Comparison of ENCODE assay signal across 22 mouse cellular contexts in genomic region chr19:10271592-10271991, GRCm38 (mm10). TPM values are rescaled to one million over a fixed set of nuclear protein-coding genes. Genes with fewer than 3 reads are reported as not detected.
DNase-seq lines count a peak whose midpoint lies in the region; TF ChIP-seq lines count a peak whose summit lies in the region.
"Had no signal": no experiment of that assay in that cellular context is flagged by ENCODE, and none has a peak within 500 bp of the region (broad histone marks: within the 10 kb centered on the region; RNA-seq: fewer than 3 reads in every experiment).

No protein-coding gene starts in this region.

- 77% methylated on average over 7 of the region's 7 CpGs for WGBS in heart, embryonic 10.5 days

- H3K27ac ChIP-seq in heart, embryonic 10.5 days: peak overlapping the region; percentile 80
- peak overlapping the region; percentile 88; the same call in 1 of the 2 replicates for H3K27ac ChIP-seq in left cerebral cortex, adult 2 months
- H3K27ac ChIP-seq: embryonic facial prominence, embryonic 13.5 days; embryonic facial prominence, embryonic 15.5 days; forebrain, embryonic 12.5 days had no signal

- intact Hi-C loops in left cerebral cortex, adult 2 months (cut with DNase I): no loop called here

- H3K4me1 ChIP-seq in heart, embryonic 10.5 days: peaks cover 51% of the 10 kb centered on the region

- no peak overlapping the region for H3K4me3 ChIP-seq in heart, embryonic 10.5 days
- H3K4me3 ChIP-seq in left cerebral cortex, adult 2 months: no peak overlapping the region
- H3K4me3 ChIP-seq: embryonic facial prominence, embryonic 13.5 days; embryonic facial prominence, embryonic 15.5 days; erythroblast, embryonic 14.5 days; forebrain, embryonic 10.5 days; forebrain, embryonic 12.5 days had no signal

- DNase-seq in heart, embryonic 10.5 days (ENCODE audit: low spot score): no peak
- DNase-seq in heart, adult 18-20 months: no peak
- no peak for DNase-seq in left cerebral cortex, adult 2 months (ENCODE audit: extremely low spot score in 1 of 2, low spot score in 2 of 2)
- DNase-seq in left cerebral cortex, adult 8-10 months (ENCODE audit: low spot score in 2 of 2): no peak
- no peak for DNase-seq in right cerebral cortex, adult 18-20 months
- DNase-seq: adrenal gland, adult 2 months; adrenal gland, postnatal 10 days; adrenal gland, postnatal 25 days; cerebellum, adult 11 months; cerebellum, adult 18-20 months; cerebellum, adult 8-10 months; cerebellum, adult 9-11 months; cerebellum, postnatal 14 days; cerebellum, postnatal 36 days; embryo, embryonic 11 days had no signal

- TF ChIP-seq CTCF in left cerebral cortex, adult 2 months (IDR thresholded peaks at IDR 0.05): no peak

- peaks cover 62% of the 10 kb centered on the region for H3K27me3 ChIP-seq in heart, embryonic 10.5 days (ENCODE audit: insufficient read depth, poor library complexity, severe bottlenecking)
- H3K27me3 ChIP-seq: embryonic facial prominence, embryonic 15.5 days had no signal

- no peaks in the 10 kb centered on the region for H3K9me3 ChIP-seq in heart, embryonic 10.5 days
- H3K9me3 ChIP-seq: embryonic facial prominence, embryonic 13.5 days; embryonic facial prominence, embryonic 15.5 days; forebrain, embryonic 10.5 days; forebrain, embryonic 12.5 days had no signal

- no peaks in the 10 kb centered on the region for H3K36me3 ChIP-seq in heart, embryonic 10.5 days
- H3K36me3 ChIP-seq: embryonic facial prominence, embryonic 13.5 days; embryonic facial prominence, embryonic 15.5 days; forebrain, embryonic 10.5 days; forebrain, embryonic 12.5 days had no signal

RNA-seq across cellular contexts. Expression of gene Myrf, which starts 31.0 kb away (rescaled TPM):
- 17.4 and 30.6 TPM in 2 replicates for polyA plus RNA-seq in heart, embryonic 10.5 days (2016; fragmentation: Nextera tagmentation; extraction: Ambion mirVana)
- total RNA-seq in heart, adult 18-20 months (2021): 1 to 10 TPM; 4.2 to 6.2 TPM
- 10 to 100 TPM; 14.0 to 15.3 TPM for total RNA-seq in left cerebral cortex, adult 2 months (2021)
- 10 to 100 TPM; 28.7 to 33.3 (median 29.0) TPM for total RNA-seq in left cerebral cortex, adult 8-10 months (2022)

RNA-seq across cellular contexts. Expression of gene Dagla, which starts 33.1 kb away (rescaled TPM):
- polyA plus RNA-seq in heart, embryonic 10.5 days (2016; fragmentation: Nextera tagmentation; extraction: Ambion mirVana): 1.2 TPM in 2 replicates
- 1 to 10 TPM; 3.3 TPM for total RNA-seq in heart, adult 18-20 months (2021)
- total RNA-seq in left cerebral cortex, adult 2 months (2021): 10 to 100 TPM; 93.7 to 95.4 TPM
- 10 to 100 TPM; 72.6 to 77.7 (median 74.9) TPM for total RNA-seq in left cerebral cortex, adult 8-10 months (2022)
- total RNA-seq: common myeloid progenitor, adult 5-6 weeks; MEL had no signal

Comparison
In these comparisons a context has a peak if more than half of its experiments do, and no peak if none do; other contexts are left out.
1. RNA of gene Dagla, which starts 33.1 kb away (total RNA-seq): 93.7 to 95.4 TPM in left cerebral cortex, adult 2 months and 72.6 to 77.7 TPM in left cerebral cortex, adult 8-10 months; 3.3 TPM in heart, adult 18-20 months; every median in the first group is over 10 times any median in the second.